Mouse (Mus musculus) retina, postnatal 7 days (tissue): ENCODE results near the gene Slc16a14.

Experiments used
- DNase-seq: peaks from one replicate; pipeline ENCODE4 v3.0.0-alpha.2; 2012; ENCODE audit warnings: low read depth, low spot score

Slc16a14 gene

GRCm38 (mm10) chr1:84912571-84912970 is 22.4 kb downstream of the Slc16a14 start:
- no peak for DNase-seq

- no peak for DNase-seq
Observed at GRCm38 (mm10) chr1:84910177-84910804, 24.6 kb downstream of the Slc16a14 start.

DNA sequence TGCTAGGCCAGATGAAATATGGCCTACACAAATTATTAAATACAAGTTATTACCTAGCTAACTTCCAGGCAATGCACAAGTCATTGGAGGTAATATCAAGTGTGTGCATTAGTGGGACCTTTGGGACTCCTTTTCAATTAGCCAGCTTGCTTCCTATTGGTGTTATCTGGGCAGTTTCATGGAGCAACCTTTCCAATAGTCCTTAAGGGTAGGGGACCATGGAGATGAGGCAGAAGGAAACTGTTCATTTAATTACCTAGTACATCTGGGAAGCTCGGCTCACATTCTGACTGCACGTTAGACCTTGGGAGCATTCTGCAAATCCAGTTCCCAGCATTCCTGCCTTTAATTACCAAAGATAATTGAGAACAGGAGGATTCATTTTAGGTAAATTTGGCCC is 30.5 kb downstream of the Slc16a14 start:
- no peak for DNase-seq

GRCm38 (mm10) chr1:84899156-84899555 is 35.8 kb downstream of the Slc16a14 start:
- DNase-seq, result no peak

DNA sequence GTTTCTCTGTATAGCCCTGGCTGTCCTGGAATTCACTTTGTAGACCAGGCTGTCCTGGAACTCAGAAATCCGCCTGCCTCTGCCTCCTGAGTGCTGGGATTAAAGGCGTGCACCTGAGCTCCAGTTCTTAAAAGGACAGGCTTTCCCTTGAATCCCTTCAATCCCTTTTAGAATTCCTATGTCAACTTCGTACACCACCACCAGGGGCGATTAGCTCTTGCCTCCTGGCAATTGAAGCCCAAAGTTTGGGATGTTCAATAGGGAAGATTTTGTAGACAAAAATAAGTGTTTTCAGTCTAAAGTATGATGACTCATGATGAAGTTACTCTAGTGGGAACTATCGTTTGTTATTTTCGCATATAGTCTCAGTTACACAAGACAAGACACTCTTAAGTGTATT is 37.6 kb downstream of the Slc16a14 start:
- DNase-seq, result no peak

DNA sequence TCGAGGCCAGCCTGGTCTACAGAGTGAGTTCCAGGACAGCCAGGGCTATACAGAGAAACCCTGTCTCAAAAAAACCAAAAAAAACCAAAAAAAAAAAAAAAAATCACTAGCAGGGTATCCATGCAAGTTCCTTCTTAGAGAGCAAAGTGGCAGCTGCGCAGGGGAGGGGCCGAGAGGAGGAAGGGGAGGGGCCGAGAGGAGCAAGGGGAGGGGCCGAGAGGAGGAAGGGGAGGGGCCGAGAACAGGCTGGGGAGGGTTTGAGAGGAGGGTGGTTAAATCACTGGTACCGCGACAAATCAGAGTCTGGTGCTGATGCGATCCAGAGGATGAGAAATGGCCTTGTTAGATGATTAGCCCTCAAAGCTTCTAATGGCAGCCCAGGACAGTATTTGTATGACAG is 43.2 kb downstream of the Slc16a14 start:
- DNase-seq, result no peak

GRCm38 (mm10) chr1:84890503-84890902 is 44.4 kb downstream of the Slc16a14 start:
- DNase-seq, result no peak

DNA sequence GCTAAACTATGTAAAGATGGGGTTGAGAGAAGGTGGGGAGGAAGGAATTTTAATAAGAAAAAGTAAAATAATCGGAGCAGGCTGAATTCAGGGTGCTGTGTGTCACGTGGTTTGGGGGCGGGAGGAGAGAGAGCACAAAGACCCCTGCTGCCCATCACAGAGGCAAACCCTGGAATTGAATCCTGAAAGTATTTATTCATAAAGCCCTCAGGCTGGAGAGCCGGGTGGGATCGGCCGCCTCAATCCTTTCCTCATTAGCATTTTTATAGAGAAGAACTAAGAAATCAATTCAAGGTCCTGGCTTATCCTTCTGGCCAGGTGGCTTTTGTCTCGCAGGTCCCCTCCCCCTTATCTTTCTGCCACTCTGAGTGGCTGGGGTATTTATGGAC is 44.9 kb downstream of the Slc16a14 start:
- DNase-seq, result no peak

GRCm38 (mm10) chr1:84889330-84890004 is 45.5 kb downstream of the Slc16a14 start:
- no peak for DNase-seq

- no peak for DNase-seq
Observed at GRCm38 (mm10) chr1:84885921-84886320, 49.0 kb downstream of the Slc16a14 start.

GRCm38 (mm10) chr1:84885174-84885573 is 49.8 kb downstream of the Slc16a14 start:
- DNase-seq, result no peak

DNA sequence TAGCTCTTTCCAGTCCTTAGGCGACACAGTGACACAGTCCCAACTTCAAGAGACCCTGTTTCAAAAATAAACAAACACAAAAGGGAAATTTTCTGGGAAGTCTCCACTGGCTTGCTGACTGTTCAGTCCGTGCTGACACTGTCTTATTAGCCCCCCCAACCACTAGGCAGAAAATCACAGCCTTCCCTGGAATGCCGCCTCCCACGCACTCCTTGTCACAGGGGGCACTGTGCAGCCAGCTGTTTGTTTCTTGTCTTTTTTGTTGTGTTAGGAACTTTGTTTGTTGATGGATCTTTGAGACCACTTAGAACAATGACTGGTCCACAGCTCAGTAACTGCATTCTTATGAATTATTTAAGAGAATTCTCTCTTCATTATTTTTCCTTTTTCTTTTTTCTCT is 51.0 kb downstream of the Slc16a14 start:
- no peak for DNase-seq

GRCm38 (mm10) chr1:84882937-84883336 is 52.0 kb downstream of the Slc16a14 start:
- DNase-seq, result no peak

DNA sequence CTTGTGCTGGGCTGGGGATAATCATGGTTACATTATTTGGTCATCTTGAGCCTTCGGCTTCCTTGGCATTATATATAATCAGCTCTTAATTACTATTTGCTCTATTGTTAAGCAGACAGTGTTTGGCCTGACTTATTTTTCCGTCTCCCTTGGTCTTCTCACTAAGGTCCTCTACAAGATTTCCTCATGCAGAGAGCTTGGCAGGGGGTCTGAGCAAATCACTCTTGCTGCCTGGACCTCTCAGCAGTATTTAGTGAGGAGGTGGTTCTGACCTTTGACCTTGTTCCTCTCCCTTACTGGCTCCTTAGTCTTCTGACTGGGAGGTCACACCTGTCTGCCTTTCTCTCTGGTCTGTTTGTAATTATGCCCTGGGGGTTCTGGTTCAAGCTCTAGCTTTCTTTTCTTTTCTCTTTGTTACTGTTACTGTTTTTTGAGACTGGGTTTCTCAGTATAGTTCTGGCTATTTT is 52.8 kb downstream of the Slc16a14 start:
- DNase-seq, result no peak

DNA sequence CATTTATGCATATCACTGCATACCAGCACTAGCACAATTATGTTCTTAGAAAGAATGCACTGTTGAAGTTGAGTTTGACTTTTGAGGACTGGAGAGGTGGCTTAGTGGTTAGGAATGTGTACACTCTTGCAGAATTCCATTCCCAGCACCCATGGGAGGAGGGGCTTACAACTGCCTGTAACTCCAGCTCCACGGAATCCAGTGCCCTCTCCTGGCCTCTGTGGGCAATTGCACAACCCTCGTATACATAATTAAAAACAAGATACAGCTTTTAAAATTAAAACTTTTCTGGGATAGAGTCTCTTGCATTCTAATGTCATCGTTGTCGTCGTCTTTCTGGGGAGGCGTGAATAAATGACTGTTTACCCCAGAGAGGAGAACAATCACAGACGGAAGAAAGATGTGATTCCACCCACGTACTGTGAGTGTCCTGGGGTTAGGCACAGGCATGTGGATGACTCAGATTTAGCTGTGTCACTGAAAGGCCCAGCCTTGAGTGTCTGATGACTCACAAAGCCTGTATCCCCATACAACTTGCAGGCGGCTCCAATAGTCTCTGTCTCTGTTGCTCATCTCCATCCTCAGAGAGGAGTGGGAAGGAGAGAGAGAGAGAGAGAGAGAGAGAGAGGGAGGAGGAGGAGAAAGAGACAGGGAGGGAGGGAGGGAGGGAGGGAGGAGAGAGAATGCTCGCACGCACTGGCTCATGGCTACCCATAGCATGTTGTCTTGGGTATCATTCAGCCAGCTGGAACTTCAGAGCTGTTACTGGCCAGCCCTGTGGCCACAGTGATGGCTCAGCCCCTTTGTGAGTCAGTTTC is 53.5 kb downstream of the Slc16a14 start:
- no peak for DNase-seq

GRCm38 (mm10) chr1:84879571-84880120 is 55.3 kb downstream of the Slc16a14 start:
- no peak for DNase-seq

DNA sequence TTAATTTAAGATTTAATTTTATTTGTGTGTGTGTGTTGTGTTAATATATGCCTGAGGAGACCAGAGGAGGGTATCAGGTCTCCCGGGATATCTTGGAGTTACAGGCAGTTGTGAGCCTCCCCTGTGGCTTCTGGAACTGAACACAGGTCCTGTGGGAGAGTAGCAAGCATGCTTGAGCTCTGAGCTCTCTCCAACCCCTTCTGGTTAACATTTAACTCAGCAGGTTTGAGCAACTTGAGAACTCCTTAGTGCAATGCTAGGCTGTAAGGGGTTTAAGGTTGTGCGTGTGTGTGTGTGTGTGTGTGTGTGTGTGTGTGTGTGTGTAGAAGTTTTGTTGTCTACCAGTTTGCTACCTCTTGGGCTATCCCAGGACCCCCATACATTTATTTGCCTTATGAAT is 57.3 kb downstream of the Slc16a14 start:
- DNase-seq, result no peak

GRCm38 (mm10) chr1:84872939-84873338 is 62.0 kb downstream of the Slc16a14 start:
- DNase-seq, result no peak

DNA sequence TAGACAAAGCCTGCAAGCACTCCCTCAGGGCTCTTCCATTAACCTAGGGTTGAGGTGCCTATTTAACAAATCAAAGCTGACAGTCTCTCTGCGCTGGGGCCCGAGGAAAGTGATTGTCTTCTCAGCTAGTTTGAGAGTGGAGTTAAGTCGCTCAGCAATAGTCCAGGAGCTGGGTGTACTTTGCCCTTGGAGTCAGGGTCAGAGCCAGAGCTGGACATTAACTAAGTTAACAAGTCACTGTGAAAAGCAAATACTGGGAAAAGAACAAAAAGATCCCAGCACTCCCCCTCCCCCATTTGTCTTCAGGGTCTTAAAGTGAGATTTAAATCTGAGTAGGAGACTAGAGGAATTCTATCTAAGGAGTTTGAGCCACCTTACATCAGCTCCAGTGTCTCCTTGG is 62.8 kb downstream of the Slc16a14 start:
- DNase-seq, result no peak

- no peak for DNase-seq
Observed at GRCm38 (mm10) chr1:84871131-84871530, 63.8 kb downstream of the Slc16a14 start.

DNA sequence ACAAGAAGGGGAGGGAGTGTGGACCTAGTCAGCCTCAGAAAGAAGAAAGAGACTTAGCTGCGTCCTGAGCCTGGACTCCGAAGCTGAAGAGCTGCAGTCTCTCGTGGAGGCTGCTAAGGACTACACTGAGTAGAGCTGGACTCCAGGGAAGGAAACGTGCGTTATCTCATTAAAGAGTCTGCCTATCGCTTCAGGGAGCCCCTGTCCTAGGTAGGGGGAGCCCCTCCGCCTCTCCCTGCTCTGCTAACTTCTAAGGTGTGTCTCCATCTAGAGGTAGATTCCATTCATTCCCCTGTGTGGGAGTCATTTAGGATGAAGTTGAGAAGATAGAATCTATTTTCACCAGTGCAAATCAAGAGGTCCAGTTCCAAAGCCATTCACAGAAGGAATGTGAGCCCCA is 65.4 kb downstream of the Slc16a14 start:
- no peak for DNase-seq

GRCm38 (mm10) chr1:84868841-84869240 is 66.1 kb downstream of the Slc16a14 start:
- no peak for DNase-seq
